Mouse (Mus musculus) frontal cortex, postnatal 25 days (tissue): ENCODE measurements around the gene Fam120a.

ENCODE experiments used
- DNase-seq, 2 experiments: peaks; one replicate each; pipeline ENCODE4 v3.0.0; 2022; ENCODE audit warnings: low spot score in 2 of 2

Gene Fam120a

DNA sequence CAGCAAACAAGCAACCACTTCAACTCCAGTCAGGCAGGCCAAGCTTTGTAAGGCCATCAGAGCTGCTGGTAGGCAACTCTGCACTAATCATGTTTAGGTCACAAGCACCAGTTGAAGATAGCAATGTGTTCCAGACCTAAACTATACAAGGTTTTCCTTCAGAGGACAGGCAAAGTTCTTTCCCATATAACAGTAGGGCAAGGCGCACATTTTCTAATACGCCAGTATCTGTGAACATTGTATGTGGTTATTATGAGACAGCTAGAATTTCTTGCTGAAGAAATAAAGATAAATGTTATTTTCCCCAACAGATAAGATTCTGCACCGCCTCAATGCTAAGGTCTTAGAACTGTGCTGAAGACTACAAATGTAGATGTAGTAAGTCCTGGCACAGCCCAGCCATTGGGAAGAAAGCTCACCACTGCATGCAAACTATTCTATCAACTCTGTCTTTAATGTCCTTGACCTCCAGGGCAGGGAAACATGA is 50.7 kb downstream of the Fam120a start:
- no peak for DNase-seq

DNA sequence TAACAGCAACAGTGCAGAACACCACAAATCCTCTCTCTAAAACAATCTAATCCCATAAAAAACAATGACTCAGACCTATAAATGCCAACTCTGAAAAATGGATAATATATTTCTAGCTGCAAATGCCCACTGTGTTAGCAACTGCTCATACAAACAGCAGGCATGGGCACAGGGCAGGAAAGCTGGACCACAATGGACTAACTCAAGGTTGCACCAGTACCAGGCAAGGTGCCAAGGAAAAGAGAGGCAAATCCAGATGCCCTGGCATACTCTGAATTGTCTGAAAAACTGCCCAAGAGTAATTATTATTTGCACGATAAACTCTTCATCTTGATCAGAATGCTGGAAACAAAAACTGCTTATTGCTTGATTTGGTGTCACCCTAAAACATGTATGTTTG is 54.1 kb downstream of the Fam120a start:
- no peak for DNase-seq

DNA sequence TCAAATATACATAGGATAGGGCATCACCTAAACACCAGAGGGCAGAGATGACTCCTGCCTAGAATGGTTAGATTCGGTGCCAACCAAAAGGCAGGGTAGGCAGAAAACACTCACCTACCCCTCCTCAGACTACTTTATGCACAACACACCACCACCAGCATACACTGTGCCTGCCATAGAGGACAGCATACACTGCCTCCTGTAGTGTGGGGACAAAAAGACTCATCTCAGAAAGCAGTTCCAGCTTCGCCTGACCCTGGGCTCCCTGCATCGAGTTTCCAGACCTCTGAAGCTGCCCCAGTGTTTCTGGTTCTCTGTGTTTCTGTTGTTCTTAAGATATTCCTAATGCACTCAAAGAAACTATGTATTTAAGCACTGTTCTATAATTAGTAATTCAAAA is 54.7 kb downstream of the Fam120a start:
- no peak for DNase-seq

DNA sequence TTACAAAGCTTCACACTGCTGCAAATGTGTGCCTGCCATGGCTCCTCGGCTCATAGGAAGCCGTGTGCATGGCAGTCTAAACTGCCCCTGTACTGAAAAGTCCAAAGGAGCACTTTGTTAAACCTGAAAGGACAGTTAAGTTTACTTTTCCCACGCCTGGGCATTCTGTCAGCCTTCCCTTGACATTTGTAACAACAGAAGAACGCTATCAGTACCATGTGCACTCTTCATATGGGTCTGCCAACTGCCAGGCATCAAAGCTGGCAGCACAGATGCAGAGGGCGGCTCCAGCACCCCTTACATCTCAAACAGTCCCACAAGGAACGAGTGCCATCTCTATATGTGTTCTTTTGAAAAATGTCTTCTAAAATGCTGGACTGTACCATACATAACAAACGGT is 56.4 kb downstream of the Fam120a start:
- DNase-seq: no peak

DNA sequence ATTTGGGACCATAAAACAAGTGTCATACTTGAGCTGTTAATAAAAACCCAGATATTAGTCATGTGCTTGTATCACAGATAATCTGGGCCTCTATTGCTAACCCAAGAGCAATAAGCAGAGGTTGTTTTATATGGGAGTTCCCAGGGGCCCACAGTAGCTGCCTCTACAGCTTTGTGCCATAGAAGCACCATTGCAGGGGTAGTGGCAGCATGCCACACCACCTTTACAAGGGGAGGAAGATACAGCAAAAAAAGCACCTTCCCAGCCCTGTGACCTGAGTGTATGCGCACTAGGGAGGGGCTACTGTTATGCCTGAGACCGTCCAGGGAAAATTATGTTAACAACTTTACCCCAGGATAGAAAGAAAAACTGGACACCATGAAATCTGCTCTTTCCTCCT is 62.4 kb downstream of the Fam120a start:
- DNase-seq: no peak

DNA sequence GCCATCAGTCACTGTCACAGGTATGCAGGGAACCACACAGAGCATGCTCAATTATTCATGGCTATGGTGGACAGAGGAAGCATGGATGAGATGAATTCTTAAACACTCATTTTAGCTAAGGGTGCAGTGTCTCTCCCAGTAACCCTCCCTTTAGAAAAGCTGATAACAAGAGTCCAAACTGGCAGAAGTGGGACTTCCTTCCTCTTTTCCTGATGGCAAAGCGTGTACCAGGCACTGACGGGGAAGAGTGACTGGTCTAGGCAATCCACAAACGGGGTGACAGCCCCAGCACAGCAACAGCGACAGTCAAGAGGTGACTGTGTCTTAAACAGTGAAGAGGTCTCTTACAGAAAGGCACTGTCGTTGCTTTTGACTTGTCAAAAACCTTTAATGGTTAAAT is 72.4 kb downstream of the Fam120a start:
- DNase-seq: no peak

DNA sequence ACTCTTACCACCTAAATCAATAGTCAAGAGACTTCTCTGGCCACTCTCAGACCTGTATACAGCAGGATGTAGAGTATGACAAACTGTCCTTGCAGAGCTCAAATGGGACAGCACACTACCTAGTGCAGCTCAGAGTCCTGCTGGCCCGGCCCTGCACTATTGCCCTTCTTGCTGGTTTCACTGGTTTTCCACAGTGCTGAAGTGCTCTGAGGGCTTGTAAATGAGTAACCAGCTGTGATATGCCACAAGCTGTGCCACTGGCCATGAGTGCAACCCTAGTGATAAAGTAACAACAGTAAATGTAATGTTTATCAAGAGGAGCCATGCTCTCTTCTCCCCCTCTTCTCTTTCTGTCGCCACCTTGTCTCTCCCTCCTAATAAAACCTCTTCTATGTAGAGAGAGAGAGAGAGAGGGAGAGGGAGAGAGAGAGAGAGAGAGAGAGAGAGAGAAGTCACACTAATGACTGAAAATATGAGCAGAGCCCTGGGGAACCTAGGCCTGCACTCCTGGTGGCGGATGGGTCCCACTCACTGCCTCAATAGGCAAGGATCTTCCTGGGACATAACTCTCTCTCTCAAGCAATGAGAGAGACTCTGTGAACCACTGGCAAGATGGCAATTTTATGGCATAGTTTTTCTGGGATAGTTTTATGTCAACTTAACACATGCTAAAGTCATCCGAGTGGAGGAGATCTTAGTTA is 77.4 kb downstream of the Fam120a start:
- no peak for DNase-seq

DNA sequence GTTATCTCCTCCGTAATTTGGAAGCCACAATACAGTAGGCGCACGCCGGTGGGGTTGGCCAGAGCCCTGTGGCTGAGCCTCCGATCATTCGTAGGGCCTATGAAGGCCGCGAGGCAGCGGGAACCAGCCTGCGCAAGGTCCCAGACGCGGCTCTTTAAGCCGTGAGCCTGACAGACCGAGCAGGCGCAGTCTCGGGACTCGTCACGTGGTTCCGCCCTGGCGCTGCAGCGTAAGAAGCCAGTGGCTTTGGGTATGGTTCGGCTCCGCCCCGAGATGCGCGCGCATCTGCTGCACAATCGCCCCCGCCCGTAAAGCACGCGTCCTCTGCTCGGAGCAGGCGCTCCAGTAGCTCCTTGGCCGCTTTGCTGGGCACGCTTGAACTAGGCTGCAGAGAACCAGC is 89.3 kb downstream of the Fam120a start:
- DNase-seq: peak; percentile 96 to 97

DNA sequence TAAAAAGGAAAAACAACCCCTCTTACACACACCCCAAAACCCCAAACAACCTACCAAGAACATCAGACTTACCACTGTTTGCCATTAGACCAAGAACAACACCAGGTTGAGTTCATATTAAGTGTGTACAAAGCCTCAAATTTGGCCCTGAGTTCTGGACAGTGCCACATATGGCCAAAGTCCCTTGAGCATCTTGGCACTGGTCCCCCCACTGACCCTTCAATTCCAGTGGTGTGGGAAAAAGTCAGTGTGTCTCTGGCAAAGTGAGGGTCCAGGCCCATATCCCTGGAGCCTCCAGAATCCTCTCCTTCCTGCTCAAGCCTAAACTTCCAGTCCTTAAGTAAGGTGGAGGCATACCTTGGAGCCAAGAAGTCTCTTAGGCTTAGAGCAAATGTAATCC is 90.0 kb downstream of the Fam120a start:
- no peak for DNase-seq

DNA sequence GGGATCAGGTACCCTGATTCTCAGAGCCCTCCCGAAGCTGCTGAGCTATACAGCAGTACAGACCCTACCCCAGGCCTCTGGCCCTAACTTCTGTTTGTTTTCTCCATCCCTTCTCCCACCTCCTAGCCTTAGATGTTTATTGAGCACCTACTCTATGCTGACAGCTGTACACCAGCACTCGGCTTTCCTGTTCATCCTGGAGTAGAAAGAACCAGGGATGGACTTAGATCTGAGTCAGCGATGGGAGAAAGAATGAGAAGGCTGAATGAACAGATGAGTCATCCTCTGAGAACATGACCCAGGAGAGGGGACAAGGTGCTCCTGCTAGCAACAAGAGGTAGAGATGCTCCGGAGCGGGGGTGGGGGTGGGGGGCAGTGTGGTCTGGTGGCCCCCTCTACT is 95.1 kb downstream of the Fam120a start:
- no peak for DNase-seq

DNA sequence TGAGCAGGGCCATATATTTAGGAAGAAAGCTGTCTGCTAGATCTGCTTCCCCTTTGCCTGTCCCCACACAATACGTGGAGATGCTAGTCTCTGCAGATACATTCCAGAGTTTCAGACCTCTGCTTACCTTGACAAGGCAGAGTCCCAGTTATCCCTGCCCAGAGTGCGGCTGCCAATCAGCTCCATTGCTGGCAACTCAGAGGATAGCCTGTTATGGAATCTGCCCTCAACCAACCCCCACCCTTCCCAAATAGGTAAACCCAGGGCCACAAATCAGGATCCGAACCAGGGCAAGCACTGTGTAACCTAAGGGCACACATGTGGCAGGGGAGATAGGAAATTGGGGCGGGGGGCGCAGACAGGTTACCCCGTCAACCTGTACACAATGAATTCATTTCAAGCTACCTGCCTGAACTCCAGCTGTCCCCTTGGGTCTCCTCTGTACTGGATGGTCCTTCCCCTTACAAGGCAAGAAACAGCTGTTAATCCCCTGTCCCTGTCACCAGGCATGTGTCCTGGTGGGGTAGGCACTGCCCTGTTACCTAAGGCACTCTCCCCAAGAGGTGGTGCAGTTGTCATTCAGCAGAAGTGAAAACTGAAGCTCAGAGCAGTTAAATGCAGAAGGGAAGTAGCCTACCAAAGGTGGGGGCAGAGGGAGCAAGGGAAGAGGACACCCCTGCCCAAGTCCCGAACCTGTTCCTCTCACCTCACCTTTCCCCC is 95.8 kb downstream of the Fam120a start:
- DNase-seq: no peak

DNA sequence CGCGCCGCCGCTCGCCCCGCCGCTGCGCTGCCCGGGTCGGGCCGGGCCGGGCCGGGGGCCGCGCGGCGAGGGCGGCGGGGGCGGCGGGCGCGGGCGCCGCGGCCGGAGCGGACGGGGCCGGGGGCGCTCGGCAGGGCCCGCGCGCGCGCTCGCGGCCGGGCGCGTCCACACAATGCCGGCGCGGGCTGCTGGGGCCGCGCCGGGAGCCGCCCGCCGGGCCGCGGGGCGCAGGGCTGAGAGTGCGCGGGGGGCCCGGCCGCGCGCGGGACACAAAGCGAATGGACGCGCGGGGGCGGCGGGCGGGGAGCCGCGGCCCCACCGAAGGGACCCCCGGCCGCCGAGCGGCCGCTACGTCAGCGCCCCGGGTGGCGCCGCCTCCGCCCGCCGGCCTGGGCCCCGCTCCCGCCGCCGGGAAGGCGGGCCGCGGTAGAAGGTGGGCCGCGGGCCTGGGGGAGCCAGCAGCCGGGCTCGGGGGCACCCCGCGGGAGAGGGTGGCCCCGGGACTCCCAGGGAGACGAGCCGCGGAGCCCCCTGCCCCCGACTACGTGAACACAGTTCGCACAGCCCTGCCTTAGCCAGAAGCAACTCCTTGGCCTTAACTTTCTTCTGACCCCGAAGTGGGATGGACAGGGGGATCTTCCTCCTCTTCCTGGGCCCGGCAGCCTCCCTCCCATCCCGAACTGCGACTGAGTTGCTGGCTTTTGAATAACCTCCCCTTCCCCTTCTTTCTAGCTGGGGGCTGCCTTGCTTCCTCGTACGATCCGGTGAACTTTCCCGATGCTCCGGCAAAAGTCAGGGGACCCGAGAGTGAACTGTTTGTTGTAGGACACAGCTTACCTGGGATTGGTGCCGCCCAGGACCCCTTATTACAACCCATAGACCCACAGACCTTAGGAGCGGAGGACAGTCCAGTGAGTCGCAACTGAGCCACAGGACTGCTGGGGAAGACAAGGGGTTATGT is 96.8 kb downstream of the Fam120a start, which contains the start of gene Phf2:
Gene Phf2 (minus strand): TSS at position 349 of the 961 bp plus-strand sequence.
- no peak for DNase-seq

DNA sequence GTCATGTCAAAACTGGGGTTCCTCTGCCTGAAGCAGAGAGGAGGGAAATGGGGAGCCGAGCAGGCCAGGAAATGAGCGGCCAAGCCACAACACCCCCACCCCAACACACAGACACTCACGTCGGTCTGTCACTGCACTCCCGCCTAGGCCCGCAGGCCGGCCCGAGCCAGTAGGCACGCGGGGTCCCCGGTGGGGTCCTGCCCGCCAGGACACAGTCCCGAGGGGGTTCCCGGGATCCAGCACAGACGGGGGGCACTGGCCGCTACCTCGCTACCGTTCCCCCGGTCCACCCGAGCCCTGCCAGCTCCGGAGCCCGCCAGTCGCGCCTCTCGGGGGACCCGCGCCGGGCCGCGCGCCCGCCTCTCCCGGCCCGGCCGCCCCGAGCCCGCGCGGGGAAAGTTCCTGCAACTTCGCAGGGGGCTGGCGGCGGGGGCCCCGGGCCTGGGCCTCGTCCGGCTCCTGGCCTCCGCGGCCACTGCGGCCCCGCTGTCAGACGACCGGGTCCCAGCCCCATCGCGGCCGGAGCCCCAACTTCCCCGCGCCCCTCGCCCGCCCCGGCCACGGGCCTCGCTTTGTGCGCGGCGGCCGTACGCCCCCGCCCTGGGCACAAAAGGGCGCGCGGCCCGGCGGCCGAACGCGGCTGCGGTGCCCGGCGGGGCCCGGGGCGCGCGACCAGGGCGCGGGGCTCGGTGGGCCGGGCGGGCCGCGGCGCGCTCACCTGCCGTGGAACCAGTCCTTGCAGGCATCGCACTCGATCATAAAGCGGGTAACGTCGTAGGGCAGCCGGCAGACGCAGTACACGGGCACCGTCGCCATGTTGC is 97.7 kb downstream of the Fam120a start:
- DNase-seq: no peak

DNA sequence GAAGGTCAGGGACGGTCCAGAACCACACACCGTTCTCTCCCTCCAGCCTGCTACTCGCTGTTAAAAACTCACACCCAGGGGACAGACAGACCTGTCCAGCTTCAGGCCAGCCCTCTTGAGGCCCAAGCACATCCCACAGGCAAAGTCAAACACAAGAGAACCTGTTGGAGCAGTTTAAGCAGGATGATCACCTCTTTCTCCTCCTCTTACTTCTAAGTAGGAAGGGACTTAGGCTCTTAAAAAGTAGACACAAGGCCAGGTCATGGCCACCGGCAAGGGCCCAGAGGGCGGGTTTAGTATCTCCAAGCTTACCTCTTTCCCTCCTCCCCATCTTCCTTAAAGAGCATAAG is 98.2 kb downstream of the Fam120a start:
- DNase-seq: no peak

DNA sequence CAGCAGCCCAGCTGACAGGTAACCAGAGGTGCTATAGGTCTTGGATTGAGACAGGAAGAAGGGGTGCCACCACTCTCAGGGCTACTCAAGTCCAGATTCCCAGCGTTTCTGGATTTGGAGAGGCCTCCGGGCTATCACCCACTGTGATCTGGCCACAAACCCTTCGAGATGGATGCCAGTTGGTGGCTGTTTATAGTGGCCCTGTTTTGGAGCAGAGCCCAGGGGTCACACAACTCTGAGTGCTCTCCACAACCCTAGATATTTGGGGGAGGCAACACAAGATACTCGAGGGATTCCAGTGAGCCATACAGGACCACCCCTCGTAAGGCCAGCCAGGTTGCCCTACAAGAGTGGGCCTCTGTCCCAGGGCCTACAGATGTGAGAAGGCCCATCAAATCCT is 98.7 kb downstream of the Fam120a start:
- no peak for DNase-seq

DNA sequence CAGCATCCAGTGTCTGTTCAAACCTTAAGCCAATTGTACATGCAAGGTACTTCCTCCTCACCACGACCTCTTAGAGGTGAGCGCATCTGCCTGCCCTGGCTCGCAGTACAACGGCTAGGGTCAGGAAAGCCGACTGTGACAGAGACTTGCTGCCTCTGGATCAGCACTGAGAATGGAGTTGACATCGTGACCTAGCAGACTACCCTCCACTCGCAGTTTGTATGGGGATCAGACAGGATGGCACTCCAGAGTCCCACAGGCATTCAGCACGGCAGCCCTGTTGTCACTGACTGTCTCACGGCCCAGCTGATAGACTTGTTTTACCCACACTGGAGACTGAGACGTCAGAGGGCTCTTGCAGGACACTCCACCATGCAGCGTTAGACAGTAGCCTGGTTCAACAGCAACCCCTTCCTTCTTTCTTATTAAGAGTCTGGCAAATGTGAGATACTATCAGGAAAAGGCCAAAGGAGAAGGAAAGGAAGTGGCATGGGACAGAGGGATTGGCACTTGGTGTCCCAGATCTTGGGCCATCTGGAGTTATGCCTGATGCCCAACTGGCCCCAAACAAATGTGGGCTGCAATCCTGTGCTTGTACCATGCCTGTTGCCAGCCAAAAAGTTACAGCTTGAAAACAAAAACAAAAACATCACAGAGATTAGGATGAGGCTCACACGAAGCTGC is 103.0 kb downstream of the Fam120a start:
- DNase-seq: no peak

DNA sequence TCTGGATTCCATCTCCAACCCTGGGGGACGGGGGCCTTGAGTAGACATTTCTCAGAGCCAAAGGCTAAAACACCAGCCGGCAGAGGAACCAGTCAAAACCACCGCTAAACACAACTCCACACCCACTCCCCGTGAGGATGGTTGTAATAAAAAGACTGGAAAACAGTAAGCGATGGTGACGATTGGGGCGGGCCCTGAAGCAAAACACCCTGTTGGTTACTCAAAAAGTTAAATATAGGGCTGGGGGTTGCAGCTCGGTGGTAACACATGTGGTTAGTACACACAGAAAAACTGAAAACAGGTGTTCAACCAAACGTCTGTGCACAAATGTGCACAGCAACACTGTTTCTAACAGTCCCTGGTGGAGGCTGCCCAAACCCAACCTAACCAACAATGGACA is 104.3 kb downstream of the Fam120a start:
- DNase-seq: no peak

DNA sequence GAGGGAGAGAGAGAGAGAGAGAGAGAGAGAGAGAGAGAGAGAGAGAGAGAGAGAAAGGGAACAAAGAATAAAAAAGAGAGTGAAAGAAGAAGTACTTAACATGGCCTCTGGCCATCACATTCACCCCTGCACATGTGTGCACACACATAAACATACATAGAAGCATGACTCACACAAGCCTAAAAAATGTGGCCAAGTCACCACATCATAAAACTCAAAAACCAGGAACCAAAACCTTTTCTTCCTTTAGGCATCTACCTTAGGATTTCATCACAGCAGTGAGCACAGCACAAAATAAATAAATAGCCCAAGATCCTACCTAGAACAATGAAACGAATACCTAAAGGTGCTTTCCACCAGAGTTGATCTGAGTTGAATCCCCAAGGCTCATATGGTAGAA is 105.9 kb downstream of the Fam120a start:
- DNase-seq: no peak

DNA sequence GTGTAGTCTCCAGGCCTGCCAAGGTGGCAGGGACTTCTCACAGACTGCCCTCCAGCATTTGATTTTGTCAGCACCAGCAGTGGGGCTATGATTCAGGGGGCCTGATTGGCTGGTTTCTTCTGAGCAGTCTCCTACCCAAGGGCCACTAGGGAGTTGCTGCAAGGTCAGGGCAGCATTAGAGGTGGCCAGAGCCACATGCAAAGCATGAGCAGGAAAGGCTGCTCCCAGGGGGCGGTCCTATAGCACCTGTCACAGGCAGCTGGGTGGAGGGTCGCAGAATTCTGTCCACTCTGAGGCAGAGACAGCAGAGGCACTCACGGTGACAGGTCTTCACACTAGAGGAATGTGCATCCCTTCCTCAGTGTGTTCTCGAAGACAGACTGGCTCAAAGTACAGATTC is 109.0 kb downstream of the Fam120a start:
- DNase-seq: no peak

DNA sequence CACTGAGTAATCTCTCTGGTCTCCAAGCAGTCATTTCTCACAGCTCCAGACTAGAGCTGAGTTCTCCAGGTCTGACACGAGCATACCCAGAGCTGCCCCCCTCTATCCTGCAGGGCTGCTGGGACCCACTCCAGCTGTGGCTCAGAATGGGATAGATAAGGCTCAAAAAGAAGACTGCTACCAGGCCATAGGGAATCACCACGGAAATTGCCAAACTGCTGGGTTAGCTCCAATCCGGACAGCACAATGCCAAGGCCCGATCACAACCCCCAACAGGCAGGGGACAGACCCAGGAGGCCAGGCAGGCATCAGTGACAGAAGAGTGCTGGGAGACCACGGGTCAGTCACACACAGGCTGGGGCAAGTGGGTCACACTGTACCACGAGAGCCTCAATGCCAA is 109.8 kb downstream of the Fam120a start:
- DNase-seq: no peak
